Mouse (Mus musculus) cerebellum, postnatal 36 days (tissue): ENCODE measurements around the gene Nr2c1.

Experiments
- DNase-seq, 2 experiments: peaks; one replicate each; pipeline ENCODE4 v3.0.0; 2021 to 2022; ENCODE audit warnings: mixed read lengths in 2 of 2

Nr2c1 gene

GRCm38 (mm10) chr10:94147756-94148531, at the start of gene Nr2c1:
Gene Nr2c1 (plus strand): TSS chr10:94148023.
- peak; percentile 92 to 93 for DNase-seq

- no peak for DNase-seq
Observed at GRCm38 (mm10) chr10:94098100-94098499, 49.7 kb upstream of the Nr2c1 start.

- no peak for DNase-seq
Observed at GRCm38 (mm10) chr10:94105498-94105897, 42.3 kb upstream of the Nr2c1 start.

GRCm38 (mm10) chr10:94107168-94107567, 40.7 kb upstream of the Nr2c1 start:
- no peak for DNase-seq

- no peak for DNase-seq
Observed at GRCm38 (mm10) chr10:94107607-94108006, 40.2 kb upstream of the Nr2c1 start.

- DNase-seq = no peak
Observed at GRCm38 (mm10) chr10:94108791-94109190, 39.0 kb upstream of the Nr2c1 start.

- no peak for DNase-seq
Observed at GRCm38 (mm10) chr10:94110834-94111754, 36.7 kb upstream of the Nr2c1 start.

- no peak for DNase-seq
Observed at GRCm38 (mm10) chr10:94112207-94112606, 35.6 kb upstream of the Nr2c1 start.

GRCm38 (mm10) chr10:94115893-94116599, 31.8 kb upstream of the Nr2c1 start:
- peak; percentile 84 to 92 for DNase-seq

GRCm38 (mm10) chr10:94116781-94117340, 31.0 kb upstream of the Nr2c1 start:
- no peak for DNase-seq

- no peak for DNase-seq
Observed at GRCm38 (mm10) chr10:94117916-94118315, 29.9 kb upstream of the Nr2c1 start.

- no peak for DNase-seq
Observed at GRCm38 (mm10) chr10:94118993-94119392, 28.8 kb upstream of the Nr2c1 start.

GRCm38 (mm10) chr10:94120676-94121075, 27.1 kb upstream of the Nr2c1 start:
- no peak for DNase-seq

- no peak for DNase-seq
Observed at GRCm38 (mm10) chr10:94122595-94122994, 25.2 kb upstream of the Nr2c1 start.

- no peak for DNase-seq
Observed at GRCm38 (mm10) chr10:94123581-94123980, 24.2 kb upstream of the Nr2c1 start.

- peak; percentile 28 to 34 for DNase-seq
Observed at GRCm38 (mm10) chr10:94124376-94124775, 23.4 kb upstream of the Nr2c1 start.

- peak; percentile 84 to 90 for DNase-seq
Observed at GRCm38 (mm10) chr10:94129680-94130119, 18.1 kb upstream of the Nr2c1 start.

- DNase-seq = peak; percentile 54 to 62
Observed at GRCm38 (mm10) chr10:94133081-94133480, 14.7 kb upstream of the Nr2c1 start.

- DNase-seq = no peak
Observed at GRCm38 (mm10) chr10:94133674-94134073, 14.1 kb upstream of the Nr2c1 start.

GRCm38 (mm10) chr10:94134535-94135390, 13.1 kb upstream of the Nr2c1 start:
- DNase-seq = no peak

- DNase-seq = no peak
Observed at GRCm38 (mm10) chr10:94138890-94139482, 8.8 kb upstream of the Nr2c1 start.
